Mouse (Mus musculus): ENCODE measurements around the gene Wipf1.

The Wipf1 gene

DNA sequence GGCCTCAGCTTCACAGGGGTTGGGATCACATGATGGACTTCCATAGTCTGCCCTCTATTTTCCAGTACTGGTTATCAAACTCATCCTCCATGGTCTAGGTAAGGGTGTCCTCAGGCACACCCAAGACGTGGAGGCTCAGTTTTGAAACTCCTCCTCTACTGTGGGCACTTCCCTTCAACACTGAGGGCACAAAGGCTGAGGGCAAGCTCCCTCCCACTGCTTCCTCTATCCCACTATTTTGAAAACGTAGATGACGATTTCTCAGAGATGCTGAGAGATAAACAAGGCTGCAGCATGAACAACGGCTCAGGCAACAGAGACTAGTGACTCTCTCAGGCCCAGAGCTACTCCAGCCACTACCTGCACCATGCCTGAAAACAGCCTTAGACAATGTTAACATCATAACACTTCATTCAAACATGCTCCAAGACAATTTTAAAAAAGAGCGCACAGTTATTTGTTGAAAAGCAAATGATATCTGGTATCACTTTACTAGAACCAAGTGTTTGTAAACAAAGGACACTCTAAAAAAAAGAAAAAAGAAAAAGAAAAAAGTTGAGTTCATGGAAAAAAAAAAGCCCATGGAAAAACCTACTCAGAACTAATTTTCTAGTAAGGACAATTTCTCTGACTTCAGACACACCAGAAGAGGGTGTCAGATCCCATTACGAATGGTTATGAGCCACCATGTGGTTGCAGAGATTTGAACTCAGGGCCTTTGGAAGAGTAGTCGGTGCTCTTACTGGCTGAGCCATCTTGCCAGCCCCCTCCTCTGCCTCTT, 62.3 kb downstream of the Wipf1 start:
- DNase-seq (ENCODE audit: low spot score) = no peak

DNA sequence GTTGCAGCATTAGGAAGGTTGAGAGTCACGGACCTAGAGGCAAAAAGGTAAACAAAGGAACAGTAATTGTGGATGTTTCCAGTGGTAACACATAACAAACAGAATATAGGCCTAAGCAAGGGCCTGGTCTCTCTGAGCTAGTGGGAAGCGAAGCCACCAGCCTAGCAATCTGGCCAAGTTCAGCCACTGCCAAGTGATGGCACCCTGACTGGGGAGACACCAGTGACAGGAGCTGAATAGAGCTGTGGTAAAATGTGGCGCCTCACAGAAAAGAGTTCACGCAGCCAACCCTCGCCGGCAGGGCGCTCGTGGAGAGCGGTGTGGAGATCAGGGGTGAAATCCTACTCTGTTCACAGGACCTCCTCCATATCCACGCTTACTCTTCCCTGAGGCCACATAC, 63.1 kb downstream of the Wipf1 start:
- no peak for DNase-seq (ENCODE audit: low spot score)

DNA sequence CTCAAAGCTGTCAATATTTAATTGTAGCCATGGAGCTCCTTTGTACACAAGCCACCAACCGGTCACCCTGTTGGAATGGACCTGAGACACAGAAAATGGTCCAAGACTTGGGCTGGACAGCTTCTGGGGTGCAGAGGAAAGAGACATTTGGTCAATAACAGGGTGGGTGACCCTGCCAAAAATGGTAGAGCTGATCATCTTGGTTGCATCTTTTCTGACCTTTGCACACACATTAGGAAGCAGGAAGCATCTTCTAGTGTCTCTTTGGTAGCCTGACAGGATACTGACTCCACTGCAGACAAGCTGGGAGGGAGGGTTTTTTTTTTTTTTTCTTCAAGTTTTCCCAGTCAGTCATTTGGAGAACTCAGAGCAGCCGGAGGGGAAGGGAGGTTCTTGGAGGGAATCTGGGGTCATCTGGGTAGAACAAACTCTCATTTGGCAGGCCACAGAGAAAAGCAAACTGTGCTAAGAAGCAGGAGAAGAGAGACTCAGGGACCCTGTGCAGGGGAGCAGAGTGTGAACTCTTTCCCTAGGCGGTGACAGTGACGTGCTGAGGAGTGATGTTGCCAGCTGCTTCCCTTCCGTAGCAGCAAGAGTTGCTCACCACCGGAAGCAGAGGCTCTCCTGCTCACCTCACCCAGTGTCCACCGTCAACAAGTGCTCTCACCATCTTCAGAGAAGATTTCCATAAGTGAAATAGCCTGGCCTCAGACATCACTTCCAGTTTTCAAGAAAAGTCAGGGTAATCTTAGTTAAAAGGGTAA, 65.9 kb downstream of the Wipf1 start:
- peak; percentile 53 for DNase-seq (ENCODE audit: low spot score)

DNA sequence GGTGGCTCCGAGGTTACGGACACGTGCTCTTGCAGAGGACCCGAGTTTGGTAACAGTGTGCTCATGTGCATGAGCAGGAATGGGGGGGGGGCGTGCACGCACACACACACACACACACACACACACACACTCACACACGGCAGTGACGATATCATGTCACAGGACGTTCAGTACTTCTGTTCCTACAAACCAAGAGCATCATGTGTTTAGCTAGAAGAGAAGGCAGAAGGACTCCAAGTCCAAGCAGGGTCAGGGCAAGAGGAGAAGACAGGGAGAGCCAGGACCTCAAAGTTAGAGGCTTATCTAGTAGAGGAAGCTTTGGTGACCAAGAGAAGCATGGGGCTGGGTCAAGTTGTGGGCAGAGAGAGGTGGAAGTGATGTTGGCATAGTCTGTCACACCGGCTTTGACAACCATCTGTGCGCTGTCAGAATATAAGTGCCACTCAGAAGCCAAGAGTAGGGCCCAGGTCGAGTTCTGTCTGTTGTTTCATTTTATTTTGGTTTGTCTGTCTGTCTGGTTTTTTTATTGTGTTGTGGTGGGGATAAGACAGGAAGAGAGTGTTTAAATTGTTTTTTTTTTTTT, 66.7 kb downstream of the Wipf1 start:
- no peak for DNase-seq (ENCODE audit: low spot score)

DNA sequence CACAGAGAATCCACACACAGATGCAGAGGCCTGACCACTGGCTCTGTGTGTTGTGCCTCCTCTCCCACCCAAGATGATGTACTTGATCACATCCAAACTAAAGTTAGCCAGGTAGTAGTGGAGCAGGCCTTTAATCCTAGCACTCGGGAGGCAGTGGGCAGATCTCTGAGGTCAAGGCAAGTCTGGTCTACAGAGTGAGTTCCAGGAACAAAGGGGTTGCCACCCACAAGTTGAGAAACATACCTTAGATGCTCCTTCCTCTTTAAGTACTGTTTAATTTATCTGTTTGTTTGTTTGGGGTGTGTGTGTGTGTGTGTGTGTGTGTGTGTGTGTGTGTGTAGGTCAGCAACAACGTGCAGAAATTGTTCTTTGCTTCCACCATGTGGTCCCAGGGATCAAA, 67.3 kb downstream of the Wipf1 start:
- no peak for DNase-seq (ENCODE audit: low spot score)

DNA sequence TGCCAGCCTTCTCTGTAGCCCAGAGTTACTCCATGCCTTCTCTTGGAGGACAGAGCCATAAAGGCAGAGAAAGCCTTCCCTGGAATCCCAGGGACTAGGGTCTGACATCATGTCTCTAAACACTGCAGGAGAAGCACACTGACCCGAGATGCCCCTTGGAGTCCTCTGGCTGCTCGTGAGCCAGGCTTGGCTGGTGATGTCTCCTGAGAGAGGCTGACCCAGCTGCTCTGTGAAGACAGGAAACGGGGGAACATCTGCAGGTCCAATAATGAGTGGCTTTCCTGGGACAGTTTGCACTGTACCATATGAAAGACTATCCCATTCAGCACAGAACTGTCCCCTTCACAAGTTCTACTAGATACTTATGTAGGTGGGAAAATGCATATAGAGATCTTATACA, 69.4 kb downstream of the Wipf1 start:
- DNase-seq (ENCODE audit: low spot score) = no peak

DNA sequence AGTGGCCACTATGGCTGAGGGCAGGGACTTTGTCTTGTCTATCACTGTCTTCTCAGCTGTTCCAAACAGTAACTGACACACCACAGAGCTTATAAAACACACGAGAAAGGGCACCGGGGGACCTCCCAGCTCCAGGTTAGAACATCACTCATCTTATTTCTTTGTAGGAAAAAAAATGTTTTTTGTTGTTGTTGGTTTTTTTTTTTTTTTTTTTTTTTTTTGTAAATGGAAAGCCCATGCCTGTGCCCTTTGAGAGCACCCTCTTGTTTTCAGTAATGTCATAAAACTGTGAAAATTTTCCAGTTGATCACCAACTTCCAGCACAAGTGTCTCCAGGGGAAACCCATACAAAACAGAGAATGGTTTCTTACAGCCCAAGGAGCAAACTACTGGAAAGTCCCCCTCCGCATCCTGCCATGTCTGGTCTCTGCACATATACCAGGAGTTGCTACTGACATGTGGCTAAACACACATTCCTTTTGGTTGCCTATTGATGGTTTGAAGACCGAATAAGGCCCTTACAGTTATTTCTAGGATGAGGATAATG, 69.9 kb downstream of the Wipf1 start:
- no peak for DNase-seq (ENCODE audit: low spot score)

DNA sequence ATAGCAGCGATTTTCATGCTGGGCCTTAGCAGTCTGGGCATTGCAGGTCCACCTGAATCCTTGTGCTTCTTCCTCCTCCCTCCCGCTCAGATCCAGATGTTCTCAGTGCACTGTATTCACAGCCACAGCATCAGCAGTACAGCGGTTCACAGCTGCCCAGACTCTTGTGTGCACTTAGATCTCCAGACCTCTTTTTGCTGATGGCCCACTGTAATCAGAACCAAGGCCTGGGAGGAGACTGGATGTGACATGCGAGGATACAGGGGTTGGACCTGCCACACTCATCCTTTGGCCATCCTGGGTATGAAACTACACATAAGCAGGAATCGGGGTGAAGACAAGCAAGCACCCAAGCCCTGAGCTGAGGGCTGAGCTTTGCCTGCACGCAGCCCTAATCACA, 72.6 kb downstream of the Wipf1 start:
- DNase-seq (ENCODE audit: low spot score) = no peak

DNA sequence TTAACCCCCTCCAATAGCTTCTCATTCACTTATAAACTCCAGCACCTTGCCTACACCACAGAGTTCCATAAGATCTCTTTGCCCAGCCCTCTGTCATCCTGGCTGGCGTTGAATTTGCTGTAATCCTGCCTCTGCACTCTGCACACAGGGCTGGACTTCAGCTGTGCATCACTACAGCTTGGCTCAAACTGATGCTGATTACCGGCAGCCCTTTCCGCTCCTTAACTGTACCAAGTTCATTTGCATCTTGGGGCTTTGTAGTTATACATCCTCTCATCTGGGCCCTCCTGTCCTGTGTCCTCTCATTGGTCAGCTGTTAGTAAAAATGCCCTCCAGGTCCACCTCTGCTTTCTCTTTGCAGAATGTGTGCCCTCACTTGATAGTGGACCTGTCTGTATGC, 73.4 kb downstream of the Wipf1 start:
- DNase-seq (ENCODE audit: low spot score) = no peak

DNA sequence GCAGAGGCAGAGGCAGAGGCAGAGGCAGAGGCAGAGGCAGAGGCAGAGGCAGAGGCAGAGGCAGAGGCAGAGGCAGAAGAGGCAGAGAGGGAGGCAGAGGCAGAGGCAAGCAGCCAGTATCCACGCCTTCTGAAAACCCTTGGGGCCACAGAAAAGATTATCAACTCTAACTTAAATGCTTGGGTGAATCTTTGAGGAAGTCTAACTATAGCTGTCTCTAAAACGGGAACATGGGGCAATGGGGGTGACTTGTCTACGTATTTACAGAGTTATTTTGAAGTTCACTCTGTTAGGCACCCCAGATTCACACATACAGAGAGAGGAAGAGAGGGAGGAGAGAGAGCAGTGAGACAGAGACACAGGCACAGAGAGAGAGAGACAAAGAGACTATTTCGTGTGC, 74.0 kb downstream of the Wipf1 start:
- no peak for DNase-seq (ENCODE audit: low spot score)

DNA sequence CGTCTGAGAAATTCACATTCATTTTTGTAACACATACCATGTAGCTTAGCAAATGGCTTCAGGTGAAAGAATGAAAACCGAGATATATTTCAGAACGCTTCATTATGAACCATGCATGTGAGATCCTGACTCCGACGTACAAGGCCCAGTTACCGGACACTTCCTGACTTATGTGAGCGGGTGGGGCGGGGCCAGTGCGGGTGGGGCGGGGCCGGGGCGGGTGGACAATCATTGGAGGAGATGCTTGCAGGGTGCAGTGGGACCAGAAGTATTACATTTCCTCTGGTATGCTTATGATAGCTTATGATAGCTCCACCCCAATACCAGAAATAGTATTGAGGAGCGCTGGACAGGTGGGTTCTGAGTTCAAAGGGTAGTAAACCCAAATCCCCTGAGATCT, 74.9 kb downstream of the Wipf1 start:
- no peak for DNase-seq (ENCODE audit: low spot score)

DNA sequence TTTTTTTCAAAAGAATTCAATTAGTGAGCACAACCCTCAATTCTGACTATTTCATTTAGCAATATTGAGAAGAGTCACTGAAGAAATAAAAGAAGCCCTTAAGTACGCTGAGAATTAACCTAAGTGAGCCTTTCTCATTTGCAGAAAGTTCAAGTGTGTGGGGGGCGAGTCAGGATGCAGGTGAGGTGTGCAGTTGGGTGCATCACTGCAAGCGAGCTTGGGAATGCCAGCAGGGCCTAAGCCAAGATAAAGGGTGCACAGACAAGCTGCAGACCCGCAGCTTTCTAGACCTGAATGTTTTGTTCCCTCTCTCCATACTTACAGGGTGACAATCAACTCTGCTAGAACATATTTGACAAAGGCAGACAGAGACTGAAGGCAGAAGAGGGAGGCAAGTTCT, 75.3 kb downstream of the Wipf1 start:
- no peak for DNase-seq (ENCODE audit: low spot score)

DNA sequence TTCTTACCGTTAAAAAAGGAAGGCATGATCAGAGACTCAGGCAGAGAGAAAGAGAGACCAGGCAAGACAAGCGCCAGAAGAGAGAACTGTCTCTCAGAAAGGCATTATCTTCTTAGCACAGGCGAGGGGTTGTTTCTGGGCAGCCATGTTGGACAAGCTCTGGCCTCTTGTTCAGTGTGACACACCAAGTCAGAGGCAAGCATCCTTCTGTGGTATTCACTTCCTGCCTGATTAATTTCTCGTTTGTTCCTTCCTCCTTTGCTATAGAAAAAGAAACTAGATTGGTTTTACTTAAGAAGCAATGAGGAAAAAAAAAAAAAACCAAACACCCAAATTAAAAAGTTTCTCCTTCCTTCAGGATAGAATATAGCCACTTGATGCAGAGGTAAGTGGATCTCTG, 75.8 kb downstream of the Wipf1 start:
- no peak for DNase-seq (ENCODE audit: low spot score)

DNA sequence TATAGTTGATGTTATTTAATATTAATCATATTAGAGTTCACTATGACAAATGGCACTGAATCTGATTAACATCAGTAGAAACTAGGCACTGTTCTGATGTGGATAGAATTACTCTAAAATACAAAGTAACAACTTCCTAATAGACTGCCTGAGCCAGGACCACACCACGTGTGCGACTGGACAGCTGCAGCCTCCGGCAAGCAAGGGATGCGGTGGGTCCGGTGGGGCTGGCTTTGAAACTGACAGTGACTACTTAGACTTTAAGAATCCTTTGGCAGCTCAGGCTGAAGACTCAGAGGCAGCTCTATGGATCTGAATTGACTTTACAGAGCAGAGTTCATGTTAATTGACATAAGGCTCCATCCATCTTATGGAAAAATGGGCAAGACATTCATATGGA, 76.4 kb downstream of the Wipf1 start:
- no peak for DNase-seq (ENCODE audit: low spot score)

DNA sequence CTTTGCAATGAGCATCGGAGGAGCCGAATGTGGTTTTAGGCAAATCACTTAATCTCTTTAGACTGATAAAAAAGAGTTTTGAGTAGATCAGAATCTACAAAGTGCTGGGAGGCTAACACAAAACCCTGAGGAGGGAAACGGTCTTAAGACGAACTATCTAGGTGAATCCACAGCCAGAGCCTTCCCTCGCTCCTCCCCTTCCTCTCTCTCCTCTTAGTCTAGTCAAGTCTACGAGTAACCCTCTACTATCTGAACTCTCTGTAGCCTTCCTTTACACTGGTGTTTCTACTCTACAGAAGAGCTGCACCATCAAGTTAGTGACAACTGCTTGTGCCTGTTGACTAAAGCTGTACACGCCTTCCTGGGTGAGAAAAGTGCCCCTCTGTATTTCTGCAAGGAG, 77.0 kb downstream of the Wipf1 start:
- no peak for DNase-seq (ENCODE audit: low spot score)

DNA sequence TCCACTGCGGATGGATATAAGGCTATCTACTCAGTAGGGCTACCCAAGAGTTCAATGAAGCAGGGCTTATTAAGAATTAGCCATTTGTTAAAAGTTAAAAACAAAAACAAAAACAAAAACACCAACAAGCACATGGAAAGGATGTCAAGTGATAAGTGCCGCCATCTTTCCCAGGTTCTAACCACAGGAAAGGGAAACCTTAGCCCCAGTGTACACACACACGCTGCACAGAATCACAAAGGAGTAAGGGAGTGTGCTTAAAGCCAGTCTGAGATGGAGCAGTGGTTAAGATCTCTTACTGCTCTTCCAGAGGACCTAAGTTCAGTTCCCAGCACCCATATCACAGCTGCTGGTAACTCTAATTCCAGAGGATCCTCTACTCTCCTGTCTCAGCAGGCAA, 78.0 kb downstream of the Wipf1 start:
- DNase-seq (ENCODE audit: low spot score) = no peak

DNA sequence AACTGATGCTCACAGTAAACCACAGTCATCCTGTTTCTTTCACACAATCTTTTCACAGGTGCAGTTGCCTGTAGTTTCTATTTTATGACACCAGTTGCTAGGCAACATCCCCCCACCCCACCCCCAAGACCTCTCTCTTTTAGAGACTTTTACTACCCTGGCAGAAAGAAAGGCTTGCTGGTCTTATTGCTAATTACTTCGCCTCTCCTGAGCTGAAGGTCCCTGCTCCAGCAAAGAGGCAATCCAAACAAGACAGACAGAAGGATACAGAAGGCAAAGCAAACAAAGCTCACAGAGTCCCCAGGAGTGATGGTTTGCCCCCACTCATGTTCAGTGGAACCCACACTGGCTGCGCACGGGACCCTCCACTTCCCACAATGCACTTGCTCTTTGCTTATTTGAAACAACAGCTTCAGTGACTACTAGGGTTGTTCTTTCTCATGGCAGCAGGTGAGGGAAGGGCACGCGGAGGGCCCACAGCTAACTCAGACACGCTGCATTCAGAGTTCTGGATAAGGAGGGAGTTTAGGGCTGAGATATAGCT, 79.3 kb downstream of the Wipf1 start:
- DNase-seq (ENCODE audit: low spot score) = no peak

DNA sequence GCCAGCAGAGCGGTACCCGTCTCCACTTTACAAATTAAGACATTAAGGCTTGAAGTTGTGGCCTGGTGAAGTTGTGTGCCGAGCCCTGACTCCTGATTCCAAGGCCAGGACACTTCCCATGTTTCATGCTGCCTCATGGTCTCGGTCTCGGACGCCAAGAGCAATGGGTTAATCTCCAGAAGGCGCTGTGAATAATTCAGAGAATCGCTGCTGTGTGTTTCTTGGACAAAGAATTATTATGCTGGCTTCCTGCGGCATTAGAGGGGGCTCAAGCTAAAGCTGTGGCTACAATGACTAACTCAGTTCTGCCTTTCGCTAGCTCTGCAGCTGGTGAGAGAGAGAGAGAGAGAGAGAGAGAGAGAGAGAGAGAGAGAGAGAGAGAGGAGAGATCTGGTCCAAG, 85.5 kb downstream of the Wipf1 start:
- DNase-seq (ENCODE audit: low spot score) = no peak

DNA sequence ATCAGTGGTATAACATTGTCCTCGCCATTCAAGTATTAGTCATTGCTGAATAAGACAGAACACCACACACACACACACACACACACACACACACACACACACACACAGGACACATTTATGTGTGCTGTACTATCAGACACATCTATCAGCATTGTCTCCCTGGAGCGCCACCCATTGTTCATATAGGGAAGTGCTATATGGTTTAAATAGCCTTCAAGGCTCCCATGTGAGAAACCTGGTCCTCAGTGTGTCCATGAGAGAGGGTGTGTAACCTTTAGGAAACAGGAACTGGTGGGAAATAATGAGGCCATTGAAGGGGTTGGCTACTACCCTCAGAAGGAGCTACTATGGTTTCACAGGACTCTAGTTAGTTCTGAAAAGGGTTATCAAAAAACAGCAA, 87.5 kb downstream of the Wipf1 start:
- no peak for DNase-seq (ENCODE audit: low spot score)

DNA sequence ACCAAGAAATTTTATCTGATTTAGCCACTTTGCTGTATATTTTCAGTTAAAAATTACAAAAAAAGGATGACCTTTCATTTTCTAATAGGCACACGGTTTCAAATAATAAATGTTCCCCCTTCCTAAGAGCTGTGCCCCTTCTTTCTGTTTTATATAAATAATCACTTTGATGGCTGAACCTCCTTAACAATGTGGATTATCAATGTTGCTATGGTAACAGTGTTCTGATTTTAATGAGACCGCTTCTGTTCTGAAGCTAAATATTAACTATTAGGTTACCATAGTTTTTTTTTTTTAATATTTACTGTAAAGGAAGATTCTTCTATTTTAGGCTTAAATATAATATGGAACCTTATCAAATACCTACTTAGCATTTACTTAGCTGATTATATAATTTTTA, 89.2 kb downstream of the Wipf1 start:
- no peak for DNase-seq (ENCODE audit: low spot score)

DNA sequence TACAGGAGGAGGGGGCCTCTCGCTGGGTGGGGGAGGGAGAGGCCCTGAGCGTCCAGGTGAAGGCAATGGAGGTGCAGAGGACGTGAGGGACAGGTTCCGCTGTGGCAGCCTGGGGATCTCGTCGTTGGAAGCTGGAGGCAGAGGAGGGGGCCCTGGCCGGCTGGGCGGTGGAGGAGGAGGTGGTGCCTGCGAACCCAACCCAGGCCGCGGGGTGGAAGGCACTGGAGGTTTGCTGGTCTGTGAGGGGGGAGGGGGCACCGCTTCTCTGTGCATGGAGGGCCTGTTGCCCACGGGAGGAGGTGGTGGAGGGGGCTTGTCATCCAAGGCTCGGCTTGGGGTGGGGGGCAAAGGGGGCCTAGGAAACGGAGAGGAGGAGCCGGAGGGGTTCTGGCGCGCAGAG, 92.6 kb downstream of the Wipf1 start:
- no peak for DNase-seq (ENCODE audit: low spot score)

DNA sequence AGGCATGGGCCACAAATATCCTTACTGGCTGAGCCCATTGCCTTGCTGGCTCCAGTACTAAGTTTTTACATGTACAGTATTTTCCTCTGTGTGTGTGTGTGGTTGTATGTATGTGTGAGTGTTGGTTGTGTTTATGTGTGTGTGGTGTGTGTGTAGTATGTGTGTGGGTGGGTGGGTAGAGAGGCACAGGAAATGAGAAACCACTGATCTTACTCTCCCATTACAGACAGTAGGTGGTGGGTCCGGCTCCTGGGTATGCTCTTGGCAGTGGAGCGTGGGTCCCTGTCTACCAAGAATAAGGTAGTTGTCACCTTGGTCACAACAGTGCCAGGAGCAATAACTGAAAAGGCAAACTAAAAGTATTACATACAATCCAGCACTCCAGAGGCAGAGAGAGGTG, 93.7 kb downstream of the Wipf1 start:
- no peak for DNase-seq (ENCODE audit: low spot score)

DNA sequence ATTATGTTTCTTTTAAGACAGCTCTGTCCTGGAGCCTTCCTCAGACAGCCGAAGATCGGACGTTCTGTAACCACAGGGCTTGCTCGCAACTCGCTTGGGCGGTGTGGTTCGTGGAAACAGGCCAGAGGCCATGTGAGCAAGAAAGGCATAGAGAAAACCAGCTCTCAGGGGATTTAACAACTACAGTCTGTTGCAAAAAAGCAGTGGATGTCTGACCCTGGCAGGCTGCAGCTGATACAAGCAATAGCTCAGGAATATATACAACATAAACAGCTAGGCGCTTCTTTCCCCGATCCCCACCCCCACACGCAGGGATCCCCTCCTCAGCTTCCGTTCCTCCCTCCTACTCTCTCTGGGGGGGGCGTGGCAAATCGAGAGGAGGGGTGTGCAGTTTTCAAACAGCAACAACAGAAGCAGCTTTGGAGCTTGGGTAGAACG, 97.6 kb downstream of the Wipf1 start:
- peak; percentile 84 for DNase-seq (ENCODE audit: low spot score)

All from adipocyte (in vitro differentiated cells).